Mouse (Mus musculus): ENCODE measurements around the gene Slc6a12. TPM values are rescaled to one million over a fixed set of nuclear protein-coding genes. Genes with fewer than 3 reads are reported as not detected.

The Slc6a12 gene
- polyA plus RNA-seq, 1 experiment from 2014 or later: 23.6 TPM

GRCm38 (mm10) chr6:121385397-121385796 lies 42.5 kb downstream of the Slc6a12 start:
- no peaks in the 10 kb centered on the region for H3K4me1 ChIP-seq (ENCODE audit: insufficient read depth)
- no peak overlapping the region for H3K4me2 ChIP-seq (ENCODE audit: low read depth, low read length)
- H3K27ac ChIP-seq (ENCODE audit: low read depth): no peak overlapping the region
- H3K4me3 ChIP-seq (ENCODE audit: low read depth, low read length): no peak overlapping the region
- no peaks in the 10 kb centered on the region for H3K9me3 ChIP-seq (ENCODE audit: low read length)
- no peaks in the 10 kb centered on the region for H3K36me3 ChIP-seq (replicated peaks; ENCODE audit: insufficient read depth, low read length)
- H3K9ac ChIP-seq (replicated peaks): no peak overlapping the region
- TF ChIP-seq CTCF (IDR thresholded peaks at IDR 0.05; ENCODE audit: low read depth) (no peak), EP300 (IDR thresholded peaks at IDR 0.05; ENCODE audit: low read depth) (no peak)
- ATAC-seq: no peak
- no peaks in the 10 kb centered on the region for H3K27me3 ChIP-seq (ENCODE audit: insufficient read depth, low read length)
- DNase-seq: no peak
- 83% methylated on average over 3 of the region's 3 CpGs for WGBS (ENCODE audit: insufficient replicate concordance)

- H3K4me1 ChIP-seq (ENCODE audit: insufficient read depth): no peaks in the 10 kb centered on the region
- no peak overlapping the region for H3K4me2 ChIP-seq (ENCODE audit: low read depth, low read length)
- no peak overlapping the region for H3K27ac ChIP-seq (ENCODE audit: low read depth)
- DNase-seq (no peak), ATAC-seq (no peak)
- H3K9ac ChIP-seq (replicated peaks): no peak overlapping the region
- WGBS (ENCODE audit: insufficient replicate concordance): 80% methylated on average over 4 of the region's 4 CpGs
- no peaks in the 10 kb centered on the region for H3K36me3 ChIP-seq (replicated peaks; ENCODE audit: insufficient read depth, low read length)
- H3K4me3 ChIP-seq (ENCODE audit: low read depth, low read length): no peak overlapping the region
- H3K27me3 ChIP-seq (ENCODE audit: insufficient read depth, low read length): no peaks in the 10 kb centered on the region
- 0 out of 2 replicates have a peak, but pooled peaks cover 3% of the 10 kb centered on the region for H3K9me3 ChIP-seq (ENCODE audit: low read length)
- no peak for TF ChIP-seq EP300 (IDR thresholded peaks at IDR 0.05; ENCODE audit: low read depth)
- TF ChIP-seq CTCF (IDR thresholded peaks at IDR 0.05; ENCODE audit: low read depth): no peak
Measured at GRCm38 (mm10) chr6:121392610-121393252, 49.9 kb downstream of the Slc6a12 start.

GRCm38 (mm10) chr6:121401140-121401539 lies 58.3 kb downstream of the Slc6a12 start:
- Histone ChIP-seq H3K4me1 (ENCODE audit: insufficient read depth) (no peaks in the 10 kb centered on the region), H3K4me3 (ENCODE audit: low read depth, low read length) (no peak overlapping the region), H3K36me3 (replicated peaks; ENCODE audit: insufficient read depth, low read length) (no peaks in the 10 kb centered on the region), H3K27ac (ENCODE audit: low read depth) (no peak overlapping the region), H3K4me2 (ENCODE audit: low read depth, low read length) (no peak overlapping the region), H3K9me3 (ENCODE audit: low read length) (no peaks in the 10 kb centered on the region), H3K27me3 (ENCODE audit: insufficient read depth, low read length) (0 out of 2 replicates have a peak, but pooled peaks cover 3% of the 10 kb centered on the region), H3K9ac (replicated peaks) (no peak overlapping the region)
- TF ChIP-seq EP300 (IDR thresholded peaks at IDR 0.05; ENCODE audit: low read depth): no peak
- ATAC-seq: peak; percentile 66
- WGBS (ENCODE audit: insufficient replicate concordance): 69% methylated on average over 6 of the region's 6 CpGs
- DNase-seq: no peak

- ATAC-seq (no peak), DNase-seq (no peak)
- Histone ChIP-seq H3K27me3 (ENCODE audit: insufficient read depth, low read length) (0 out of 2 replicates have a peak, but pooled peaks cover 7% of the 10 kb centered on the region), H3K36me3 (replicated peaks; ENCODE audit: insufficient read depth, low read length) (no peaks in the 10 kb centered on the region), H3K4me2 (ENCODE audit: low read depth, low read length) (no peak overlapping the region), H3K9me3 (ENCODE audit: low read length) (no peaks in the 10 kb centered on the region), H3K4me3 (ENCODE audit: low read depth, low read length) (no peak overlapping the region), H3K4me1 (ENCODE audit: insufficient read depth) (no peaks in the 10 kb centered on the region), H3K9ac (replicated peaks) (no peak overlapping the region), H3K27ac (ENCODE audit: low read depth) (no peak overlapping the region)
- TF ChIP-seq EP300 (IDR thresholded peaks at IDR 0.05; ENCODE audit: low read depth): no peak
- WGBS (ENCODE audit: insufficient replicate concordance): 78% methylated on average over 14 of the region's 14 CpGs
Measured at GRCm38 (mm10) chr6:121401826-121402660, 59.2 kb downstream of the Slc6a12 start.

GRCm38 (mm10) chr6:121402661-121403244 lies 59.9 kb downstream of the Slc6a12 start:
- H3K4me2 ChIP-seq (ENCODE audit: low read depth, low read length): no peak overlapping the region
- H3K36me3 ChIP-seq (replicated peaks; ENCODE audit: insufficient read depth, low read length): no peaks in the 10 kb centered on the region
- no peak overlapping the region for H3K27ac ChIP-seq (ENCODE audit: low read depth)
- no peaks in the 10 kb centered on the region for H3K4me1 ChIP-seq (ENCODE audit: insufficient read depth)
- H3K9ac ChIP-seq (replicated peaks): no peak overlapping the region
- TF ChIP-seq EP300 (IDR thresholded peaks at IDR 0.05; ENCODE audit: low read depth): no peak
- no peak for TF ChIP-seq CTCF (IDR thresholded peaks at IDR 0.05; ENCODE audit: low read depth)
- H3K27me3 ChIP-seq (ENCODE audit: insufficient read depth, low read length): 0 out of 2 replicates have a peak, but pooled peaks cover 7% of the 10 kb centered on the region
- 87% methylated on average over 8 of the region's 8 CpGs for WGBS (ENCODE audit: insufficient replicate concordance)
- no peaks in the 10 kb centered on the region for H3K9me3 ChIP-seq (ENCODE audit: low read length)
- ATAC-seq (no peak), DNase-seq (no peak)
- no peak overlapping the region for H3K4me3 ChIP-seq (ENCODE audit: low read depth, low read length)

- no peak for ATAC-seq
- 85% methylated on average over 8 of the region's 8 CpGs for WGBS (ENCODE audit: insufficient replicate concordance)
- Histone ChIP-seq H3K27me3 (ENCODE audit: insufficient read depth, low read length) (0 out of 2 replicates have a peak, but pooled peaks cover 7% of the 10 kb centered on the region), H3K4me1 (ENCODE audit: insufficient read depth) (no peaks in the 10 kb centered on the region), H3K4me3 (ENCODE audit: low read depth, low read length) (no peak overlapping the region), H3K36me3 (replicated peaks; ENCODE audit: insufficient read depth, low read length) (no peaks in the 10 kb centered on the region), H3K9me3 (ENCODE audit: low read length) (no peaks in the 10 kb centered on the region), H3K27ac (ENCODE audit: low read depth) (no peak overlapping the region), H3K4me2 (ENCODE audit: low read depth, low read length) (no peak overlapping the region), H3K9ac (replicated peaks) (no peak overlapping the region)
- DNase-seq: no peak
- TF ChIP-seq CTCF (IDR thresholded peaks at IDR 0.05; ENCODE audit: low read depth) (no peak), EP300 (IDR thresholded peaks at IDR 0.05; ENCODE audit: low read depth) (no peak)
Measured at GRCm38 (mm10) chr6:121405311-121405710, 62.4 kb downstream of the Slc6a12 start.
